Mouse (Mus musculus): ENCODE results near the gene Tusc2.

GRCm38 (mm10) chr9:107553541-107554318 is 9.3 kb upstream of the Tusc2 start:
- no peak for TF ChIP-seq CTCF (IDR thresholded peaks at IDR 0.05)
- no peak for TF ChIP-seq POLR2A (IDR thresholded peaks at IDR 0.05; ENCODE audit: insufficient read depth, low read depth, low read length)

Data from heart, adult 2 months (tissue).